Mouse (Mus musculus): ENCODE measurements at regions not wholly inside any gene's neighbourhood (a gene's known extent, or its start where the extent isn't known, plus 50 kb on each side); places are given as distances from the start of the nearest gene placed in this dataset.

GRCm38 (mm10) chr12:25432796-25433195 is 335.9 kb upstream of the Id2 start:
- Histone ChIP-seq H3K9ac (ENCODE audit: insufficient read depth, low read depth, low read length, poor library complexity, severe bottlenecking) (no peak overlapping the region), H3K27ac (ENCODE audit: insufficient read depth, low read depth, low read length, poor library complexity, severe bottlenecking) (no peak overlapping the region), H3K4me1 (ENCODE audit: control insufficient read depth in 2 of 2, insufficient read depth in 2 of 2, low read length in 2 of 2, poor library complexity in 1 of 2) (no peaks in the 10 kb centered on the region), H3K4me3 (ENCODE audit: insufficient read depth in 1 of 2, low read depth in 1 of 2, low read length in 2 of 2, poor library complexity in 1 of 2, severe bottlenecking in 1 of 2) (no peak overlapping the region), H3K9me3 (ENCODE audit: control insufficient read depth, insufficient read depth, low read depth, low read length) (no peaks in the 10 kb centered on the region), H3K36me3 (ENCODE audit: control insufficient read depth, insufficient read depth, low read length, poor library complexity, severe bottlenecking) (no peaks in the 10 kb centered on the region)
- DNase-seq (ENCODE audit: low read depth, low spot score), result no peak
- TF ChIP-seq HCFC1 (IDR thresholded peaks at IDR 0.05; ENCODE audit: borderline replicate concordance, insufficient read depth, low read length) (no peak), ZC3H11A (IDR thresholded peaks at IDR 0.05; ENCODE audit: borderline replicate concordance, low read depth, low read length) (no peak), CHD2 (IDR thresholded peaks at IDR 0.05; ENCODE audit: low read depth, low read length) (no peak), MAFK (IDR thresholded peaks at IDR 0.05; ENCODE audit: insufficient read depth, low read depth, low read length) (no peak), ZNF384 (IDR thresholded peaks at IDR 0.05; ENCODE audit: low read depth, low read length) (no peak)
- in situ Hi-C loops (cut with MboI; ENCODE audit: low sequenced_read_pairs in 2 of 2, unreplicated experiment in 2 of 2), result no loop called here

GRCm38 (mm10) chr12:25430911-25431310 is 334.0 kb upstream of the Id2 start:
- no peak overlapping the region for H3K4me3 ChIP-seq (ENCODE audit: insufficient read depth in 1 of 2, low read depth in 1 of 2, low read length in 2 of 2, poor library complexity in 1 of 2, severe bottlenecking in 1 of 2)
- in situ Hi-C loops (cut with MboI; ENCODE audit: low sequenced_read_pairs in 2 of 2, unreplicated experiment in 2 of 2), result no loop called here

GRCm38 (mm10) chr12:25427911-25428642 is 331.1 kb upstream of the Id2 start:
- Histone ChIP-seq H3K4me3 (ENCODE audit: insufficient read depth in 1 of 2, low read depth in 1 of 2, low read length in 2 of 2, poor library complexity in 1 of 2, severe bottlenecking in 1 of 2) (no peak overlapping the region), H3K27ac (ENCODE audit: insufficient read depth, low read depth, low read length, poor library complexity, severe bottlenecking) (no peak overlapping the region), H3K9me3 (ENCODE audit: control insufficient read depth, insufficient read depth, low read depth, low read length) (no peaks in the 10 kb centered on the region), H3K36me3 (ENCODE audit: control insufficient read depth, insufficient read depth, low read length, poor library complexity, severe bottlenecking) (no peaks in the 10 kb centered on the region), H3K4me1 (ENCODE audit: control insufficient read depth in 2 of 2, insufficient read depth in 2 of 2, low read length in 2 of 2, poor library complexity in 1 of 2) (no peaks in the 10 kb centered on the region), H3K9ac (ENCODE audit: insufficient read depth, low read depth, low read length, poor library complexity, severe bottlenecking) (no peak overlapping the region)
- no peak for TF ChIP-seq CHD2 (IDR thresholded peaks at IDR 0.05; ENCODE audit: low read depth, low read length)
- TF ChIP-seq HCFC1 (IDR thresholded peaks at IDR 0.05; ENCODE audit: borderline replicate concordance, insufficient read depth, low read length), result no peak
- no peak for TF ChIP-seq MAFK (IDR thresholded peaks at IDR 0.05; ENCODE audit: insufficient read depth, low read depth, low read length)
- no peak for TF ChIP-seq ZC3H11A (IDR thresholded peaks at IDR 0.05; ENCODE audit: borderline replicate concordance, low read depth, low read length)
- no peak for TF ChIP-seq ZNF384 (IDR thresholded peaks at IDR 0.05; ENCODE audit: low read depth, low read length)
- in situ Hi-C loops (cut with MboI; ENCODE audit: low sequenced_read_pairs in 2 of 2, unreplicated experiment in 2 of 2), result no loop called here
- no peak for DNase-seq (ENCODE audit: low read depth, low spot score)

More at GRCm38 (mm10) chr12:25430911-25431310, 334.0 kb upstream of the Id2 start:
- no peaks in the 10 kb centered on the region for H3K36me3 ChIP-seq (ENCODE audit: control insufficient read depth, insufficient read depth, low read length, poor library complexity, severe bottlenecking)
- TF ChIP-seq MAFK (IDR thresholded peaks at IDR 0.05; ENCODE audit: insufficient read depth, low read depth, low read length), result no peak
- no peak for TF ChIP-seq ZNF384 (IDR thresholded peaks at IDR 0.05; ENCODE audit: low read depth, low read length)
- TF ChIP-seq ZC3H11A (IDR thresholded peaks at IDR 0.05; ENCODE audit: borderline replicate concordance, low read depth, low read length), result no peak
- TF ChIP-seq HCFC1 (IDR thresholded peaks at IDR 0.05; ENCODE audit: borderline replicate concordance, insufficient read depth, low read length), result no peak
- TF ChIP-seq CHD2 (IDR thresholded peaks at IDR 0.05; ENCODE audit: low read depth, low read length), result no peak
- no peaks in the 10 kb centered on the region for H3K4me1 ChIP-seq (ENCODE audit: control insufficient read depth in 2 of 2, insufficient read depth in 2 of 2, low read length in 2 of 2, poor library complexity in 1 of 2)
- H3K27ac ChIP-seq (ENCODE audit: insufficient read depth, low read depth, low read length, poor library complexity, severe bottlenecking), result no peak overlapping the region
- no peak for DNase-seq (ENCODE audit: low read depth, low spot score)
- no peak overlapping the region for H3K9ac ChIP-seq (ENCODE audit: insufficient read depth, low read depth, low read length, poor library complexity, severe bottlenecking)
- H3K9me3 ChIP-seq (ENCODE audit: control insufficient read depth, insufficient read depth, low read depth, low read length), result no peaks in the 10 kb centered on the region

DNA sequence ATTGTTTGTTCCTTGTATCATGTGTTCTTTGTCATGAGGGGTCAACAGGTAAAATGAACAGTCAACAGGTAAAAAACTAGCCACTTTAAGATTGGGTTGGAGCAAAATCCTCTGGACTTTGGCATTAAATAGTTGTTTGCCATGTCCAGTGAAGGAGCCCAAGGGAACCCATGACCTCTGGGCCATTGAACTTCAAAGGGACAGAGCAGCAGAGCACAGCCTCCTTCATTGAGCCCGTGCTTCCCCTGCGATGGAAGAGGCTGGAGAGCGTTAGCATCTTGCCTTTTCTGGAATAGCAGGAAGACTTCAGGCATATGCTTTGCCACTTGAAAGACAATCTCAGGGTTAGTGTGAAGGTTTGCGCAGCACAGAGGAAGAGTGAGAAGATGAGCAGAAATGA is 320.4 kb upstream of the Id2 start:
- no peak overlapping the region for H3K27ac ChIP-seq (ENCODE audit: insufficient read depth, low read depth, low read length, poor library complexity, severe bottlenecking)
- no peaks in the 10 kb centered on the region for H3K9me3 ChIP-seq (ENCODE audit: control insufficient read depth, insufficient read depth, low read depth, low read length)
- H3K4me1 ChIP-seq (ENCODE audit: control insufficient read depth in 2 of 2, insufficient read depth in 2 of 2, low read length in 2 of 2, poor library complexity in 1 of 2), result no peaks in the 10 kb centered on the region
- no peaks in the 10 kb centered on the region for H3K36me3 ChIP-seq (ENCODE audit: control insufficient read depth, insufficient read depth, low read length, poor library complexity, severe bottlenecking)
- no peak overlapping the region for H3K4me3 ChIP-seq (ENCODE audit: insufficient read depth in 1 of 2, low read depth in 1 of 2, low read length in 2 of 2, poor library complexity in 1 of 2, severe bottlenecking in 1 of 2)
- H3K9ac ChIP-seq (ENCODE audit: insufficient read depth, low read depth, low read length, poor library complexity, severe bottlenecking), result no peak overlapping the region
- TF ChIP-seq MAFK (IDR thresholded peaks at IDR 0.05; ENCODE audit: insufficient read depth, low read depth, low read length), result no peak
- TF ChIP-seq HCFC1 (IDR thresholded peaks at IDR 0.05; ENCODE audit: borderline replicate concordance, insufficient read depth, low read length), result no peak
- no peak for TF ChIP-seq CHD2 (IDR thresholded peaks at IDR 0.05; ENCODE audit: low read depth, low read length)
- no peak for TF ChIP-seq ZNF384 (IDR thresholded peaks at IDR 0.05; ENCODE audit: low read depth, low read length)
- TF ChIP-seq ZC3H11A (IDR thresholded peaks at IDR 0.05; ENCODE audit: borderline replicate concordance, low read depth, low read length), result no peak
- no peak for DNase-seq (ENCODE audit: low read depth, low spot score)
- in situ Hi-C loops (cut with MboI; ENCODE audit: low sequenced_read_pairs in 2 of 2, unreplicated experiment in 2 of 2), result loop anchor here in 1 of 2 experiments (25.0 kb wide), 1 partner anchor 330 kb away; the partner anchor contains the start of gene Id2
